Mouse (Mus musculus) hindbrain, embryonic 14.5 days (tissue): ENCODE data around the gene Slc6a9. TPM values are rescaled to one million over a fixed set of nuclear protein-coding genes. Genes with fewer than 3 reads are reported as not detected.
A peak's percentile ranks its signal among the peaks of the same experiment; 100 is the strongest.

ENCODE experiments used
- ATAC-seq: fragments of 200-750 bp; cut with Nextera tagmentation; 2 replicates; pipeline ENCODE4 v1.8.0; 2017; ENCODE audit warnings: moderate number of reproducible peaks, mild to moderate bottlenecking, moderate TSS enrichment, moderate library complexity; ENCODE audit not compliant: low FRiP score
- DNase-seq: peaks from one replicate; pipeline ENCODE4 v3.0.0-alpha.2; 2015; ENCODE audit warnings: low spot score
- H3K27ac ChIP-seq: fragments of 300-500 bp; sonication (generic); 2 replicates; pipeline ENCODE4 v1.5.1; 2014; ENCODE audit warnings: mild to moderate bottlenecking, moderate library complexity
- H3K27me3 ChIP-seq: fragments of 300-500 bp; sonication (generic); 2 replicates; pipeline ENCODE4 v1.6.1; 2014; ENCODE audit warnings: mild to moderate bottlenecking, low read length, mixed read lengths; ENCODE audit not compliant: control insufficient read depth, insufficient read depth
- H3K36me3 ChIP-seq: fragments of 300-500 bp; sonication (generic); replicated peaks from 2 replicates; pipeline ENCODE4 v1.6.1; 2014; ENCODE audit not compliant: control insufficient read depth, insufficient read depth
- H3K4me1 ChIP-seq: fragments of 300-500 bp; sonication (generic); replicated peaks from 2 replicates; pipeline ENCODE4 v1.6.1; 2014; ENCODE audit warnings: antibody characterized with exemption, low read length, mixed read lengths; ENCODE audit not compliant: control insufficient read depth, insufficient read depth
- H3K4me2 ChIP-seq: fragments of 300-500 bp; sonication (generic); replicated peaks from 2 replicates; pipeline ENCODE4 v1.6.1; 2014; ENCODE audit warnings: mild to moderate bottlenecking, moderate library complexity
- H3K4me3 ChIP-seq: fragments of 300-500 bp; sonication (generic); replicated peaks from 2 replicates; pipeline ENCODE4 v1.5.1; 2014; ENCODE audit warnings: mild to moderate bottlenecking, low read length
- H3K9ac ChIP-seq: fragments of 300-500 bp; sonication (generic); 2 replicates; pipeline ENCODE4 v1.6.1; 2014
- H3K9me3 ChIP-seq: fragments of 300-500 bp; sonication (generic); 2 replicates; pipeline ENCODE4 v1.6.1; 2016; ENCODE audit warnings: low read length; ENCODE audit not compliant: control insufficient read depth
- WGBS: fragments of 180-500 bp; shearing (Covaris S2); extraction: QIAGEN DNeasy Blood & Tissue Kit; methylation state at CpG from one replicate; pipeline ENCODE4 v1.1.7; 2014; 5-methylcytosine and 5-hydroxymethylcytosine counted together
- polyA plus RNA-seq: library from polyadenylated mRNA; unstranded; fragments of >200 nt; fragmentation: Nextera tagmentation; extraction: Ambion mirVana; gene quantifications from 2 replicates; pipeline ENCODE4 v1.2.1, GENCODE M21; 2014

Gene Slc6a9
- polyA plus RNA-seq, 1 experiment from 2014 or later: 37.1 TPM

DNA sequence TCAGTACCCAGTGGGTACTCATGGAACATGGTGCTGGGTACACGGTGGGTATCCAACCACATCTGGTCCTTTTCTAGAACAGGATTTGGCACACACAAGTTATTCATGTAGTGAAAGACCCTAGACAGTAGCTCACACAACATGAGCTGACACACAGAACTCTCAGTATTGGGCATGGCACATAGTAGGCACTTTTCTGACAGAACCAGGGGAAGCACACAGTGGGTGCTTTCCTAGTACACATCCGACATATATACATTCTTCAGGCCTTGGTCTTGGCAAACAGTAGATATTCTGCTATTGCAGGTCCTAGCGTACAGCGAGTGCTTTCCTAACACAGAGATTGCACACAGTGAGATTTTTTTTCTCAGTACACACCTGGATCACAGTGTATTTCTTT, 12.0 kb downstream of the Slc6a9 start:
- Histone ChIP-seq H3K9me3 (no peaks in the 10 kb centered on the region), H3K27ac (no peak overlapping the region), H3K4me3 (no peak overlapping the region), H3K36me3 (no peaks in the 10 kb centered on the region), H3K27me3 (no peaks in the 10 kb centered on the region), H3K4me1 (peaks cover 13% of the 10 kb centered on the region; the same call in 1 of the 2 replicates), H3K4me2 (no peak overlapping the region), H3K9ac (no peak overlapping the region)
- 99% methylated on average over 4 of the region's 4 CpGs for WGBS
- ATAC-seq (no peak), DNase-seq (no peak)

DNA sequence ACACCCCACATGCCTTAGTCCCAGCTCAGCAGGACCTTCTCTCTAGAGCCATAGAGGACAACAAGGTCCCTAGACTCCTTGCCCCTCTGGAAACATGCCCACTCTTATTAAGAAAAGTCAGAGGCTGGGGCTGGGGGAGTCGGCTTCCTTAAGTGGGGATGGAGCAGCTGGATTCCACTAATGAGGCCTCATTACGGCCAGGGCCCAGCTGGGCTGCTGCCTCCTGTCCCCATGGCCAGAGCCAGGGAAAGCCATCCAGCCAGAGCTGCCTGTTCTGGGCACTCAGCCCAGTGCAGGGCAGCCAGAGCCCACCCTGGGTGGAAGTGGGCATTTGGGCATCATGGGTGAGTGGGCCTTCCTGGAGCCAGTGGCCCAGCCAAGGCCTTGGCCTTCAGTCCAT, 12.7 kb downstream of the Slc6a9 start:
- no peaks in the 10 kb centered on the region for H3K36me3 ChIP-seq
- H3K9me3 ChIP-seq: no peaks in the 10 kb centered on the region
- H3K9ac ChIP-seq: no peak overlapping the region
- H3K4me1 ChIP-seq: peaks cover 13% of the 10 kb centered on the region; the same call in 1 of the 2 replicates
- no peak overlapping the region for H3K4me3 ChIP-seq
- WGBS: 36% methylated on average over 2 of the region's 2 CpGs
- no peak for ATAC-seq
- H3K4me2 ChIP-seq: no peak overlapping the region
- DNase-seq: no peak
- H3K27ac ChIP-seq: no peak overlapping the region
- H3K27me3 ChIP-seq: no peaks in the 10 kb centered on the region

DNA sequence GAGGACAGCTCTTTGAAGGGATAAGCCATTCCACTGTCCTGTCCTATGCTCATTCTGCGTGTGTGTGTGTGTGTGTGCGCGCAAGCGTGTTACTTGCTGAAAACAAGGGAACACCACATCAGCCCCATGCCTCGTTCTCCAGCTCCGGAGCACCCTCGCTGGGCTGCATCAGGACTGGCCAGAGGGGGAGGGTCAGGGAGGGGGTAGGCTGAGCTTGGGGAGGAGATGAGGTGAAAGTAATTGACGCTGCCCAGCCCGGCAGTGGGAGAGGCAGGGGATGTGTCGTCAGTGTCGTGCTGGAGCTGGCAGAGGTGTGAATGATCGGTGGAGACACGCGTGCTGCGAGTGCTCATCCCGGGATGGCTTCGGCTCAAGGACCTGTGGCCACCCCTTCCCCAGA, 14.8 kb downstream of the Slc6a9 start:
- H3K9me3 ChIP-seq: no peaks in the 10 kb centered on the region
- DNase-seq (no peak), ATAC-seq (peak; percentile 25; the same call in 1 of the 2 replicates)
- H3K4me1 ChIP-seq: peaks cover 13% of the 10 kb centered on the region; the same call in 1 of the 2 replicates
- no peak overlapping the region for H3K9ac ChIP-seq
- H3K4me2 ChIP-seq: no peak overlapping the region
- no peak overlapping the region for H3K4me3 ChIP-seq
- no peaks in the 10 kb centered on the region for H3K36me3 ChIP-seq
- H3K27ac ChIP-seq: peak overlapping the region; percentile 40; the same call in 1 of the 2 replicates
- no peaks in the 10 kb centered on the region for H3K27me3 ChIP-seq
- 49% methylated on average over 17 of the region's 17 CpGs for WGBS

DNA sequence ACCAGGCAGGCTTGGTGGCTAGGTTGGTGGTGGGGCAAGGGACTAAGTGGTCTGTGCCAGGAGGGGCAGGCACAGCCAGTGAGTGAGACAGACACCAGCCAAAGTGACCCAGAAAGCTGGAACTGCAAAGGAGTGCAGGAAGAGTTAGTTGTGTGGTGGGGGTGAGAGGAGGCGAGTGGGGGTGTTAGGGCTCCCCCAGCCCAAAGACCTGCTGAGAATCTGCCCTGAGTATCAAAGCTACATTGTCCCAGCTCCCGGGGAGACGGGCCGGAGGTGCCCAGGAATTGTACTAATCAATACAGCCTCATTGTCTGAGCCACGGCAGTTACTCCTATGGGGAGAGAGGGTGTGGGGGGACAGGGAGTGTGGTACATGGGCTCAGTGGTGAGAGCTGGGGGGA, 15.2 kb downstream of the Slc6a9 start:
- Histone ChIP-seq H3K27me3 (no peaks in the 10 kb centered on the region), H3K4me1 (peaks cover 13% of the 10 kb centered on the region; the same call in 1 of the 2 replicates), H3K4me3 (no peak overlapping the region), H3K27ac (peak overlapping the region; percentile 40; the same call in 1 of the 2 replicates), H3K36me3 (no peaks in the 10 kb centered on the region), H3K4me2 (no peak overlapping the region), H3K9me3 (no peaks in the 10 kb centered on the region), H3K9ac (no peak overlapping the region)
- 15% methylated on average over 5 of the region's 5 CpGs for WGBS
- ATAC-seq: peak; percentile 63; the same call in 1 of the 2 replicates
- no peak for DNase-seq

GRCm38 (mm10) chr4:117850176-117850575, 15.9 kb downstream of the Slc6a9 start:
- Histone ChIP-seq H3K4me1 (peaks cover 13% of the 10 kb centered on the region), H3K27ac (peak overlapping the region; percentile 40), H3K9ac (no peak overlapping the region), H3K36me3 (no peaks in the 10 kb centered on the region), H3K27me3 (no peaks in the 10 kb centered on the region), H3K9me3 (no peaks in the 10 kb centered on the region), H3K4me3 (no peak overlapping the region), H3K4me2 (no peak overlapping the region; the same call in 1 of the 2 replicates)
- DNase-seq (no peak), ATAC-seq (no peak)
- WGBS: 80% methylated on average over 7 of the region's 7 CpGs

GRCm38 (mm10) chr4:117850871-117851270, 16.6 kb downstream of the Slc6a9 start:
- H3K9me3 ChIP-seq: no peaks in the 10 kb centered on the region
- ATAC-seq: no peak
- DNase-seq: no peak
- H3K4me2 ChIP-seq: no peak overlapping the region
- H3K36me3 ChIP-seq: no peaks in the 10 kb centered on the region
- peaks cover 13% of the 10 kb centered on the region for H3K4me1 ChIP-seq
- no peaks in the 10 kb centered on the region for H3K27me3 ChIP-seq
- no peak overlapping the region for H3K4me3 ChIP-seq
- no peak overlapping the region for H3K27ac ChIP-seq
- 79% methylated on average over 7 of the region's 7 CpGs for WGBS
- H3K9ac ChIP-seq: no peak overlapping the region

DNA sequence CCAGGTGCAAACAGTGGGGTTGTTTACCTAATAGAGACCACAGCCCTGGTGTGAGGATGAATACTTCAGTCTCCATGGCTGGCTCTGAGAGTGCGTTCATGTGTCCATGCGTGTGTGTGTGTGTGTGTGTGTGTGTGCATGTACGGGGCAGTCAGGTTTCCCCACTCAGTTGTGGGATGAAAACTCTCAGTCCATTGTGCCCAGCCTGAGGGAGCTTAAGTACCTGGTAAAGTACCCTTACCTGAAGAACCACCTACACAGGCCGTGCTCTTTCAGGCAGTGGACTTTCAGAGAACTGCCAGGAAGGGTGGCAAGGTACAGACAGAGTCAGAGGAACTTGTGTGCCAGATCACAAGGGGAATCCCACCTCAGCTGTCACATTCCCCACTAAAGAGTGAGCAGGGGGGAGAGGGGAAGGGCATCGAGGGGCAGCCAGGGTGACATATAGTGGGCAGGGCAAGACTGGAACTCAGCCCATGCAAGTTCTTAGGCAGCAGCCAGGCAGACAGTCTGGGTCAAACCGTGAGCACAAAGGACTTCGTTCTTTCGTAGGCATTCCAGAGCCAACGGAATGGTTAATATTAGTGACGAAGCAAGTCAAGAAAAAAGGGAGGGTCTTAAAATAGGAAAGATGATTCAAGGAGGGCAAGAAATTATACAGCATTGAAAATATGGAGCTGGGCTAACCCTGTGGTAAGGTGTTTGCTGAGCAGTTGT, 18.0 kb downstream of the Slc6a9 start:
- Histone ChIP-seq H3K27ac (no peak overlapping the region), H3K27me3 (no peaks in the 10 kb centered on the region), H3K36me3 (no peaks in the 10 kb centered on the region), H3K9ac (no peak overlapping the region), H3K4me3 (no peak overlapping the region), H3K9me3 (no peaks in the 10 kb centered on the region), H3K4me2 (no peak overlapping the region), H3K4me1 (peaks cover 13% of the 10 kb centered on the region)
- DNase-seq (no peak), ATAC-seq (no peak)
- 85% methylated on average over 10 of the region's 10 CpGs for WGBS

GRCm38 (mm10) chr4:117855146-117855545, 20.8 kb downstream of the Slc6a9 start:
- Histone ChIP-seq H3K9me3 (no peaks in the 10 kb centered on the region), H3K4me1 (peaks cover under 1% of the 10 kb centered on the region; the same call in 1 of the 2 replicates), H3K36me3 (no peaks in the 10 kb centered on the region), H3K27ac (peak overlapping the region; percentile 68), H3K4me2 (no peak overlapping the region), H3K4me3 (no peak overlapping the region), H3K9ac (no peak overlapping the region), H3K27me3 (no peaks in the 10 kb centered on the region)
- peak; percentile 55; the same call in 1 of the 2 replicates for ATAC-seq
- WGBS: 62% methylated on average over 9 of the region's 9 CpGs
- no peak for DNase-seq

GRCm38 (mm10) chr4:117858794-117859193, 24.5 kb downstream of the Slc6a9 start:
- 45% methylated on average over 3 of the region's 3 CpGs for WGBS
- Histone ChIP-seq H3K4me1 (no peaks in the 10 kb centered on the region; the same call in 1 of the 2 replicates), H3K9ac (no peak overlapping the region), H3K4me2 (no peak overlapping the region), H3K27ac (no peak overlapping the region), H3K9me3 (no peaks in the 10 kb centered on the region), H3K27me3 (no peaks in the 10 kb centered on the region), H3K36me3 (no peaks in the 10 kb centered on the region), H3K4me3 (no peak overlapping the region)
- ATAC-seq: no peak
- no peak for DNase-seq
